Mouse (Mus musculus) natural killer cell, adult 2 months (primary cell): ENCODE data around the gene Rps19.
"Not testable (repeated sequence)": the region's sequence is repeated elsewhere in the genome, so short reads cannot be mapped to it uniquely, and the experiment has no call there.

Experiments
- DNase-seq, 2 experiments: peaks; one replicate each; pipeline ENCODE4 v3.0.0; 2022; ENCODE audit warnings: low spot score in 2 of 2

The Rps19 gene

GRCm38 (mm10) chr7:24869532-24870165, 14.5 kb upstream of the Rps19 start, which contains the start of the genes Lypd4 and Dmrtc2:
Gene Lypd4, minus strand, starts transcription at chr7:24869941.
Gene Dmrtc2, plus strand, starts transcription at chr7:24870057.
- no peak for DNase-seq

- no peak for DNase-seq
These were observed 6.6 kb upstream of the Rps19 start for GRCm38 (mm10) chr7:24877588-24877987.

- DNase-seq: no peak
These were observed 4.6 kb upstream of the Rps19 start for GRCm38 (mm10) chr7:24879620-24880019.

GRCm38 (mm10) chr7:24882416-24883199, 1.6 kb upstream of the Rps19 start:
- no peak for DNase-seq

- no peak for DNase-seq
These were observed 621 bp downstream of the Rps19 start for GRCm38 (mm10) chr7:24884693-24885291.

- no peak for DNase-seq
These were observed 1.5 kb downstream of the Rps19 start for GRCm38 (mm10) chr7:24885468-24886307.

GRCm38 (mm10) chr7:24886308-24886633, 2.1 kb downstream of the Rps19 start:
- no peak for DNase-seq

GRCm38 (mm10) chr7:24887096-24887495, 2.9 kb downstream of the Rps19 start:
- no peak for DNase-seq

GRCm38 (mm10) chr7:24889431-24890220, 5.5 kb downstream of the Rps19 start:
- no peak for DNase-seq

GRCm38 (mm10) chr7:24890281-24891216, 6.4 kb downstream of the Rps19 start:
- DNase-seq: peak; percentile 52 to 74

- no peak for DNase-seq
These were observed 7.3 kb downstream of the Rps19 start for GRCm38 (mm10) chr7:24891241-24892124.

GRCm38 (mm10) chr7:24892125-24892583, 8.0 kb downstream of the Rps19 start:
- no peak for DNase-seq

GRCm38 (mm10) chr7:24895749-24896148, 11.6 kb downstream of the Rps19 start:
- not testable (repeated sequence) for DNase-seq

GRCm38 (mm10) chr7:24896269-24896668, 12.1 kb downstream of the Rps19 start:
- DNase-seq: peak in 1 of 2 experiments; percentile 43

GRCm38 (mm10) chr7:24897224-24897623, 13.1 kb downstream of the Rps19 start, which contains the start of gene Cd79a:
Gene Cd79a, plus strand, starts transcription at chr7:24897381.
- DNase-seq: peak in 1 of 2 experiments; percentile 86

GRCm38 (mm10) chr7:24897959-24898358, 13.8 kb downstream of the Rps19 start:
- DNase-seq: no peak

- peak in 1 of 2 experiments; percentile 35 for DNase-seq
These were observed 16.9 kb downstream of the Rps19 start for GRCm38 (mm10) chr7:24901114-24901513.

- peak; percentile 51 to 69 for DNase-seq
These were observed 17.7 kb downstream of the Rps19 start for GRCm38 (mm10) chr7:24901842-24902241.

GRCm38 (mm10) chr7:24902264-24902629, 18.1 kb downstream of the Rps19 start:
- DNase-seq: no peak
